Mouse (Mus musculus): ENCODE results near the gene Ctbp2. TPM values are rescaled to one million over a fixed set of nuclear protein-coding genes. Genes with fewer than 3 reads are reported as not detected.

Ctbp2 gene
- total RNA-seq, 2 experiments from 2014 or later = 23.8 to 28.6 TPM

DNA sequence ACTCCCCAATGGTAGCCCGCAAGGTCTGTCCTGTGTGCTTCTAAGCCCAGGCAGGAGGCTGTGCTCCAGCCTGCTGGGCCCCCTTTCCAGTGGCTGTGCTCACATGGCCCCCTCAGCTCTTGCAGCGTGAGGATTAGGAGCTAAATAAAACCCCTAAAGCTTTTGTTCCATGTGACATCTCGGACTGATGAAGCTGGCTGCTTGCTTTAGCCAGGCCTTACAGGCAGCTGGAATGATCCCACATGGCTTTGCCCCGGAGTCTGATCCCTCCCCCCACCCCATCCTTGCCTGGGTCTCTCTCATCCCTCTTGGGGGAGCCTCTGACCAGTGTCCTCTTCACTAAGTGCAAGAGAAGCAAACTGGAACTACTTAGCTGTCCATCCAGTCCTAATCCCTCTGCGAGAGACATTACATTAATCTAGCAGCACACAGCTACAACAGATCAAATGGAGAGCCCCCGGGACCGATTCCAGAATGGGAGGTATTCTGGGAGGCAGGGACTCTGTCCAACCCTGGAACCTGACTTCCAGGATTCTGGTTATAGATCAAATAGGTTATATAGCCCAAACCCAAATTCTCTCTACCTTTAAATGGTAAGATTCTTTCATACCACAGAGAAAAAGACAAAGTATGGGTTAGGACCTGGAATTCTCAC, 108.6 kb downstream of the Ctbp2 start:
- peak in 1 of 2 experiments; percentile 31 for DNase-seq
- intact Hi-C loops (cut with DNase I) = no loop called here

DNA sequence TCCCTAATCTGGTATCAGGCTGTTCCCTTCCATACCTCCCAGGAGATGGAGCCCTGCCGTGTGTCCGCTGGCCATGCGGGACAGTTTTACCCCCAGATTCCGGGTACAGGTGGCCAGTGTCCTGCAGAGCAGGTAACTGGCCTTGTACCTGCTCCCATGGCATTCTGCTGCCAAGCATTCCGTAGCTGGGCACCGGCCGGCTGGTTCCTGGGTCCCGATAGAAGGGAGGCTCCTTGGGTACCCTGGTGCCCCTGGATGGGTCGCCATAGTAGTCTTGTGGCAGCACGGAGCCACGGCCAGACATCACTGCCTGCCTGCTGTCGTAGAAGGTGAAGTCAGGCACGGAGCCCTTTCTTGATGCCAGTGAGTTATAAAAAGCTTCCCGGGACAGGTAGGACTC, 109.5 kb downstream of the Ctbp2 start:
- intact Hi-C loops (cut with DNase I) = no loop called here
- DNase-seq = no peak

DNA sequence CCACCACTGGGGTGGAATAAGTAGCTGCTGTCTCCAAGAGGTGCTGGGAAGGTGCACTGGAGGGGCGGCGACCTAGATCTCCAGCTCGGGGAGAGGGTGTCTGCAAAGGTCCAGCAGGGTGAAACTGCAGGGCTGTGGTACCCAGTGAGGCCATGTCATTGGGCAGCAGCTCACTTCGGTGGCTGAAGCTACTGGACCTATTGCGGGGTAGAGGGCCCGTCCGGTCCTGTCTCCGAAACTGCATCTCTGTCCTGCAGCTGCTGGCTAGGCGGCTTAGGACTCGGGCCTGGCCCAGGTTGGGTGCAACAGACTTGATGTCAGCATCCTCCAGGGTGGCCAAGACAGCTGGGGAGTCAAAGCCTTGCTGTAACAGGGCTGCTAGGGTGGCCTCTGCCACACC, 110.2 kb downstream of the Ctbp2 start:
- DNase-seq = no peak
- intact Hi-C loops (cut with DNase I) = no loop called here

DNA sequence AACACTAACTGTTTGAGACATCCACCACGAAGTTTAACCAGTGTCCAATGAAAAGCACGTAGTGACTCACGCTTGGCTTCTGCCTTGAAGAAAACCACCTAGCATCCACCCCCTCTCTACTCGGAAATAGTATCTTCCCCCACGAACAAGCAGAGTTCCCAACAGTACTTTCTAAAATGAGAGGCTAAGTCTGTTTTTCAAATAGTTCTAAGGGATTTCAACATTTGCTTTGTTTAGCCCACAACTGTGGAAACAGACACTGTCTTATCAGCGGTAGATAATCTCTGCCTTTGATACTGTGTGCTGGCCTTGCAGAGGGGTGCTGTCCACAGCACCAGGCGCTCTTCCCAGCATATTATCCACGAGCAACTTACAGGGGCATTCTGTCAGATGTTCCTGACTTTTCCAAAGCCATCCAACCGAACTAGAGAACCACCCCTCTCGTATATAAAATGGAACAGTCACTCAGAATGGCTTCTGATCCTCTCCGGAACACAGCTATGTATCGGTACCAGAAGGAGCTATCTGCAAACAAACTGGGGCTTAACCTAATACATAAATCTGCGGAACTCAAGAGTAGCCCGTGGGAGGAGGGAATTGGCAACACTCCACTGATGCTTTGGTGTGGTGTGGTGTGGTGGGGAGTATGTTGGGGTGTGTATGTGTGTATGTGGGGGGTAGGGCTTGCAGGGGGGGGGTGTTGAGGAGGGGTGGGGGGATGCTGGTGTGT, 111.4 kb downstream of the Ctbp2 start:
- no peak for DNase-seq
- intact Hi-C loops (cut with DNase I) = no loop called here

DNA sequence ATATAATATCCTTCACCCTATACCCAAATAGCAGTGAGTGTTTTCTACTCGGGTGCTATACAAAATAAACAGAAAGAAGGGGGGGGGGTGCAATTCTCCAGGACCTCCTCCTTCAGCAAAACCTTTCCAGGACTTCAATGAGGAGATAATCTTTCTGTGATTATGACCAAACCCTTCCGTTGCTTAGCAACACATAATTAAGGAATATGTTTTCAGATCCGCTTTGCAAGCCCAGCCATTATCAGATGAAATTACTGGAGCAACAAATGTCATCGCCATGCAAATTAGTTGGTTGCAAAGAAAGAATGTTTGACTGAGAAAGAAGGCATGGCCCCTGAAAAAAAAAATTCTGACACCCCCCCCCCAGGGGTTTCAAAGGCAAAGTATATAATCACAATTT, 112.5 kb downstream of the Ctbp2 start:
- intact Hi-C loops (cut with DNase I) = no loop called here
- DNase-seq = no peak

DNA sequence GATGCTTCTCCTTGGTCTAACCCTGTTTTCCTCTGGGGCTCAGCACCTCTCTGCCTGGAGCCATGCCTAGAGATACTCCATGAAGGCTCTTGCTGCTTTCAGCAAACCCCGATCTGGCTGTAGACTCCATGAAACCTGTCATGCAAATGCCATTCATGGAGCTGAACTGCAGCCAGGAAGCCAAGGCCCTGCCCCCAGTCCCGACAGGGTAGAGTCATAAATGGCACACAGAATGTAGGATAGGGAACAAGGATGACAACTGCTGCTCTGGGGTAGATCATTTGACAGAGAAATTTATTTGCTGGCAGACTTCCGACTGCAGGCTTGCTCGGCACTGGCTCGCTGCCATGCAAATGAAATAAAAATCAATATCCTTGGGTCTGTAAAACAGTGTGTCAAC, 113.0 kb downstream of the Ctbp2 start:
- intact Hi-C loops (cut with DNase I) = no loop called here
- no peak for DNase-seq

DNA sequence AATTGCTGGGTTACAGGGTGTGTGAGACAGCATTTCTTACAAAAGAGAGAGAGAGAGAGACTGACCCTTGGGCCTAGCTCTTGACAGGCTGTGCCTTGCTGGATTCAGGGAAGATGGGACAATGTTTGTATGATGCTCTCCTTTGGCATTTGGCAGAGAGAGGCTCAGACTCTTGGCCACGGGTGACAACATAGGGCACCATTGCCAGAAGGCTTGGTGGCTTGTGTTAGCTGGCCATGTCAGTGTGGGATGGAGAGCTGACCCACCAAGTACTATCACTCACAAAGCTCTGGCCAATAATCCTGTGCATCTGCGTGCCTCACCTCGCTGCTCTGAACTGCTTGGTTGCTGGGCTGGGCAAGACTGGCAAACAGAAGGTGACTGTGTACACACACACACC, 113.7 kb downstream of the Ctbp2 start:
- DNase-seq = no peak
- intact Hi-C loops (cut with DNase I) = no loop called here

DNA sequence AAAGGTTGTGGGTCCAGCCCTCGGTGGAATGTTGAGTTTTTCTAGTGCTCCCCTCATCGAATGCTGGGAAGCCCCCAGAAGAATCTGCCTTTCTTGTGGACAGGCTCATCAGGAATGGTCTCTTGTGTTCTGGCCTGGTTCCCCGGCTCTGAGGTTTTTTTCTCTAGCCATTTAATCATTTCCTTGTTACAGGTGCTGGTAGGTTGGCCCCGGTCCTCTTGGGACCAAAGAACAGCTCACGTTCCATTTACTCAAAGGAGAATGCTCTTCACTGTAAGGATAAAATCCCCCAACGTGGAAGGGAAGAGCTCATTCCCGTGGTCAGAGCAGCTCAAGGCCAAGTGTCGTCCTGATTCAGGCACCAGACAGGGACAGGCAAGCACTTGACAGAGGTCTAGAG, 114.5 kb downstream of the Ctbp2 start:
- intact Hi-C loops (cut with DNase I) = no loop called here
- DNase-seq = no peak

DNA sequence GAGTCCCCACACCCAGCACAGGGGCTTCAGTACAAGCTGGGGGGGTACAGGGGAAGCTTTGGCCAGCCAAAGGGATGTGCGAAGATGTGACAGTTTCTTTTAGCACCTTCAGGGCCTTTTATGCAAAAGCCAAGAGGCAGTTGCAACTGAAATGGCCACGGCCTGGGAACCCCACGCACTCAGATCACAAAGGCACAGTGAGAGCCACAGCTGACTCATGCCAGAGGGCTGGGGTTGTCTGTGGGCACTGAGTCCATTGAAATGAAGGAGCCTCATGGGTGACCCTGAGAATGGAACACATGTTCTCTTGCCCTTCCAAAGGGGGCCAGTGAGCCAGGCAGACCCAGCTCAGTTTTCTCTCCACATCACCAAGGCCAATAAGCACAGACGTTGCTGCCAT, 115.5 kb downstream of the Ctbp2 start:
- DNase-seq = no peak
- intact Hi-C loops (cut with DNase I) = no loop called here

DNA sequence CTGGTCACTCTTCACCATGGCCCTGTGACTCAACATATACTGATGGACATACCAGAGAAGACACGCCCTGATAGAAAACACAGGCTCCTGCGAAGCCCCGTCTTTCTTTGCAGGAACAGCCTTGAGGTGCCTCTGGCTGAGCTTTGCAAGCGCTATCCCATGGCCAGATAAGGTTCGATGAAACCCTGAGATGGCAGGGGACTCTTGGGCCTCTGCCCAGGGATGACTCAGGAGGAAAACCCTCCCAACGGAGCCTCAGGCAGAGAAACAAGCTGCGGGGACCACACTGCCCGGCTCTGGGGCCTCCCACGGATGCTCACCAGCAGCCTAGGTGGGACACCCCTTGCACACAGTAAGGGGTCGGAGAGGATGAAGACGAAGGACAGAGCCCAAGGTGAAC, 116.8 kb downstream of the Ctbp2 start:
- peak; percentile 33 to 35 for DNase-seq
- intact Hi-C loops (cut with DNase I) = no loop called here

DNA sequence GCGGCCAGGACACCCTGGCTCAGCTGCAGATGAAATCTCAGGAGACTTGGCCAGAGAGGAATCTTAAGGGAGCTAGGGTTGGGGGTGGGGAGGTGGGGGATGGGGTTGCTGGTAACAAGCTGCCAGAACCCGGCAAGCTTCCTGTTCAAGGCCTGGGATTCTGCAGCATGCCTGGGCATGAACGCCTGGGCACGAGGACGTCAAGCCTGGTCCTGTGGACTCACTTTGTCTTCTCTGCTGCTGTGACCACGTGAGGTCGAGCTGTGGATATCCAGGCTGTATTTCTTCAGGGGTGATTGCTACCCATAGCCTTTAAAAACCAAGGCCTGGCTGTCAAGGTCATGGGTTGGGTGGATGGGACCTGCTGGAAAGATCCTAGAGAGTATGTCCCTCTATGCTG, 118.4 kb downstream of the Ctbp2 start:
- no peak for DNase-seq
- intact Hi-C loops (cut with DNase I) = no loop called here

DNA sequence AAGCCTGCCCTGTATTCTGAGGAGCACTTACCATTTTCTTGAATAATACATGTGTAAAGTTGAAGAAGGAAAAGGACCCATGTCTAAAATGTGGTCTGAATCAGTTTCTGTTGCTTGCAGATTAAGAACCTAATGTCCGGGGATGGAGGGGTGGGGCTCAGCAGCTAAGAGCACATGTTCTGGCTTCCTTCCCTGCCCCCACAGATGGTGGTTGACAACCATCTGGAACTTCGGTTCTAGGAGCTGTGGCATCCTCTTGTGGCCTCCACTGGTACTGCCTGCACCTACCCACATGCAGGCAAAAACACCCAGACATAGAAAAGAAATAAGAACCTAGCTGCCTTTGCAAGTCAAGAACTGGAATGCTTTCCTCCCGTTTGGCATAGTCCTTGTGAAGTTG, 120.7 kb downstream of the Ctbp2 start:
- peak; percentile 81 to 83 for DNase-seq
- intact Hi-C loops (cut with DNase I) = loop anchor here (2.0 to 5.0 kb wide), 4 partner anchors 71 to 347 kb away; partner anchors contain the start of genes Fam53b and Zranb1

DNA sequence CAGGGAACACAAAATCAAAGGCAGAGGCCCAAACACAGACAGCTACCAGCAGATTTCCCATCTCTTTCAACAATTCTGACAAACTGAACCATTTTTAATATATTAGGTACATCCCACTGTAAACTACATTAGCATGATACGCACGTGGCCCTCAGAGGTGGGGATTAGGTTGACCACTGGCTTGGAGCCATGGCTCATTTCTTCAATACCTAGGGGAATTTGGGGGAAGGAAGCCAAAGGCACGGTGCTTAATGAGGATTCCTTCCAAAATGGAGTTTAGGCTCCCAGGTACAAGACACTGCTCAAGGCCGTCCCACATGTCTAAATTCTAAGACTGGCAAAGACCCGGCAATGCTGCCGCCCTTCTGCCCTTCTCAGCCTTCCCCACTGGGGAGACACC, 121.9 kb downstream of the Ctbp2 start:
- intact Hi-C loops (cut with DNase I) = loop anchor here (2.0 to 5.0 kb wide), 4 partner anchors 70 to 345 kb away; partner anchors contain the start of genes Fam53b and Zranb1
- no peak for DNase-seq

DNA sequence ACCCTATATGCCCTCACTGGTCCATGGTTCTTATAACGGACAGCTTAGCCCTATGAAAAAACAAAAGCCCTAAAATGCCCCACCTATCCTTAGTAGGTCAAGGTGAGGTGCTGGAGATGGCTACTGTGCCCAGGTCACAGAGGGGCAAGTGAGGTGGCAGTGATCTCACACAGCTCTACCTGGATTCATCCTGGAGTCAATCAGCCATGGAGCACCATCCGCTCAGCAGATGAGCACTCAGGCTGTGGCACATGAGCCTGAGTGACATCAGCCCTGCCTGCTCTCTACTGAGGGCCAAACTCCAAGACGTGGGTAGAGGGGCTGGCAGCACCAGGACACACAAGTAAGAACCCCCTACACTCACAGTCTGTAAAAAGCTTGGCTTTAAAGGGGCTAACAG, 122.8 kb downstream of the Ctbp2 start:
- intact Hi-C loops (cut with DNase I) = loop anchor here (5.0 kb wide), 3 partner anchors 69 to 189 kb away; partner anchors contain the start of genes Fam53b and Zranb1
- DNase-seq = no peak

DNA sequence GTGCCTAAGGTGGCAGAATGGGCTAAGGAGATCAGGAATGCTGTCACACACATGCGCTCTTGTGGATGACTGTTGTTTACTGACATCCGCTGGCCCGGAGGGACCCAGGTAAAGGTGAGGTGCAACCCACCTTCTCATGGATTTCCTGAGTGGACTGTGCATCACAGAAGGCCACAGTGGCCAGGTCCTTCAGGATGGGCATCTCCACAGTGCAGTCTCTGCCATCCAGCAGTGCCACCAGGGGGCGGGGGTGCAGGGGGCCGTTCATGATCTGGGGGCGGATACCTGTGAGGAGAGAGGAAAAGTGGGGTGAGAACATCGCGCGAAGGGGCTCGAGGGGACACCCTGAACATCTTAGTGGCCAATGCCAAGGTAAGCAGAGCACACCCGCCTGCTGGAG, 125.1 kb downstream of the Ctbp2 start:
- intact Hi-C loops (cut with DNase I) = no loop called here
- no peak for DNase-seq

DNA sequence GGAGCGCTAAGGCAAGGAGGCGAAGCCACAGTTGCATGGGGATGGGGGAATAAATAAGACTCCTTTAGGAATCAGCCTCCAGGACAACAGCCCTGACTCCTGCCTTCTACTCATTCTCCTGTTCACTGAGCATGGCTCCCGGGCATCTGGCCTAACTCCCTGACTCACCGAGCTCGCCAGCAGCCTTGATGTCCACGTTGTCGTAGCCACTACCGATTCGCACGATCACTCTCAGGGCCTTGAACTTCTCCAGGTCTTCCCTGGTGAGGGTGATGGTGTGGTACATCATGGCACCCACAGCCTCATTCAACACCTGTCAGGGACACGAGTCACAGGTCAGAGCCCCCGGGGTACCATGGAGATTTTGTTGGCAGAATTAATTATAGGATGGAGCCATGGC, 125.5 kb downstream of the Ctbp2 start:
- no peak for DNase-seq
- intact Hi-C loops (cut with DNase I) = no loop called here

DNA sequence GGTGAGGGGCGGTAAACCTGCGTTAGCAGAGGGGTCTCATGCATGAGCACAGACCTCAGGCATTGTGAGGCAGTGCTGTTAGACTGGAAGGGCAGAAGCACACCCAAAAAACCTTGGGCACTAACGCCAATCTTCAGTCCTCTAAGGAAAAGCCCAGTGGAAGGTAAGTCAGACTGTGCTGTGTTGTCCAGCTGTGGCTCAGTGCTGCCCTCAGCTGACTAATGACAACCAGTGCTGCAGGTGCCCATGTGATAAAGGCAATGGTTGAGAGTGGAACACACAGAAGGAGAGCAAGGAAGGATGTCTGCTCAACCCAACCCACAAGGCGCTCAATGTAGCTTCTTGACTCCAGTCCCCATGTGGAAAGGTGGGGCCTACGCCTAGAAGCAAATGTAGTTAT, 127.8 kb downstream of the Ctbp2 start:
- no peak for DNase-seq
- intact Hi-C loops (cut with DNase I) = no loop called here

DNA sequence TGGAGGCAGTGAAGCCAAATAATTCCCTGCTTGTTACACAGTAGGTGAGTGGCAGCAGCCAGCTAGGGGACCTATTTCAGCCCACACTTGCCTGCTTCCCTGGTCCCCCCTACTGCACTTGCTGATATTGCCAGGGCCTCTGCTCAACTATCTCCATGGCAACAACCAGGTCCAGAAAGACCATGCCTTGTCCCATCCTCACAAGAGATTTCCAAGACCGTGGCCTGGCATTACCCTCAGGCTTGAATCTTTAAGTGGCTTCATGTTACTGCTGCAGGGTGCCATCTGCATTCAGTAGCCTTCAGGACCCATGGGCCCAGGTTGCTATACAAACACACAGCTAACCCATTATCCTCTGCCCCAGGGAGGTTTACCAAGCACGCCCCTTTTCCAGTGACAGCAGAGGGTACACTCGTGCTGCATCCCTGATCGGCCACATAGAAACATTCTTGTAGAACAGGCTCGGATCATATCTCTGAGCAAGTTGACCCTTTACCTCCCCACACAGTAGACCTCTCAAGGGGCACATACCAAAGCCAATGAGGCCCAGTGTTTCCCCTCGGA, 129.4 kb downstream of the Ctbp2 start:
- intact Hi-C loops (cut with DNase I) = loop anchor here (5.0 kb wide), 1 partner anchor 127 kb away; no protein-coding TSS in a partner anchor
- peak in 1 of 2 experiments; percentile 1 for DNase-seq

DNA sequence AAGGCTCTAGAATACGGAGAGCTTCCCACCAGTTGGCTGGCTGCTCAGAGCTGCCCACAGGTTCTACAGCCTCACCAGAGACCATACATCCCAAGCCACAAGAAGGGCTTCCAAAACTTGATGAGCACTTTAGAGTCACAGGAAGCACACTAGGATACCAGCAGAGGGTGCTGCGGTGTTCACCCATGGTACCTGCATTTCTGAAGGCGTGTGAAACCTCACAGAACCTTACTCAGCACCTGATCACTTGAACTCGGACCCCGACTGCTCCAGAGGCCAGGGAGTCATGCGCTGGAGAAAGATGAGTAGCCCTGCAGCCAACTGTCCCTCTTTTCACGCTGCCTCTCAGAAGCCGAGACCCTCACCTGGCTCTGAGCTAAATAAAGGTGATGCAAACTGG, 130.0 kb downstream of the Ctbp2 start:
- DNase-seq = peak in 1 of 2 experiments; percentile 1
- intact Hi-C loops (cut with DNase I) = loop anchor here (5.0 kb wide), 1 partner anchor 127 kb away; no protein-coding TSS in a partner anchor

DNA sequence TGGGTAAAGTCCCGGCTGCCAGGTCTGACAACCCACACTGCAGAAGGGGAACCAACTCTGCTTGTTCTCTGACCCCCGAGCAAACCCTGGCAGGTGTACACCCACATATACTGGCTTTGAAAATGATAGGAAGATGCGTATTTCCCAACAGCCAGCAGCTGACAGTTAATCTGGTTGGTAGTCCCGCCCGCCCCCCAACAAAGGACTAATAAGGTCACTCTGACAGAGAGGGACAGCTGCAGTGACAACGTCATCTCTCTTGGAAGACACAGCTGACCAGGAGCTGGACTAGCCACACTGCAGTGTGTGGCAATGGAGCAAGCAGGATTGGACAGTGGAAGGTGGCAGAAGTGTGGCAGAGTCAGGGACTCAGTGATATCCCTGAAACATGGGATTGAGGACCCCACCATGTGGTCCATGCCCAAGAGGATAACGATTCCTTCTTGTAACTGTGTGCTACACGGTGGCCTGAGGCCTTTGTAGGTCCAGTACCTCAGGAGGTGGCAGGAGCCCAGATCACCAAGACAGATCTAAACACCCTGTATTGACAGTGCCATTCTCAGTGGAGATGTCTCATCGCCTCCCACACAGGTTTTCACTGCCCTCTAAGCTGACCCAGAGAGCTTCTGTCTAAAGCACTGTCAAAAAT, 131.1 kb downstream of the Ctbp2 start:
- intact Hi-C loops (cut with DNase I) = loop anchor here (5.0 kb wide), 1 partner anchor 126 kb away; no protein-coding TSS in a partner anchor
- no peak for DNase-seq

DNA sequence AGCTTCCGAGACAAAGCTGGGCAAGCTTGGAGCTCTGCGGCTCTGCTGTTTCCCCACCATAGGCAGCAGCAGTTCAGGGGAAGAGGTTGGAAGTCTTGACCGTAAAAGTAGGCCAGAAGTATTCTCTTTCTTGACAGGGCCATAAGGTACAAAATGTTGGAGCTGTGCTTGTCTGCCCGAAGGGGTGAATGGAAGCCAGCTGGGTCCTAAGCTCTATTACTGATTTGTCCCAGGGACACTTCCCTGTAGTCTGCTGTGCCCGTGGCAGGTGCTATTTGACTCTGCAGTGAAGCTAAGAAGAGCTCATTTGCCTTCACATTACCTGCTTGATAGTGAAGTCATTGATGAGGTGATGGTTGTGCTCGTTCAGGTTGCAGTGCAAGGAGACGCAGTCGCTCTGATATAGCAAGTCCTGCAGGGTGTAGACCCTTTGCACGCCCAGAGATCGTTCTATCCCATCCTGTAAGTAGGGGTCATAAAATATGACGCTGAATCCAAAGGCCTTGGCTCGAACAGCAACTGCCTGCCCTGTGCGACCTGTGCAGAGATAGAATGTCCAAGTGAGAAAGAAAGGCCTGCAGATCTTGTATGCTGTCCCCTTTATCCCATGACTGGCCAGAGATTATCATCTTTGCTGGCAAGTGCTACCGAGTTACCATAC, 132.8 kb downstream of the Ctbp2 start:
- intact Hi-C loops (cut with DNase I) = loop anchor here (5.0 kb wide), 1 partner anchor 124 kb away; no protein-coding TSS in a partner anchor
- no peak for DNase-seq
